Mouse (Mus musculus) heart, adult 2 months (tissue): Measurements from ENCODE around the gene Cttnbp2. TPM values are rescaled to one million over a fixed set of nuclear protein-coding genes. Genes with fewer than 3 reads are reported as not detected.

Experiments used
- DNase-seq, 2 experiments: peaks; one replicate each; pipeline ENCODE4 v3.0.0; 2021
- H3K27ac ChIP-seq: fragments of 200-600 bp; 2 replicates; pipeline ENCODE4 v1.8.1; 2022
- H3K27me3 ChIP-seq: fragments of 200-500 bp; 2 replicates; pipeline ENCODE4 v1.6.1; 2012; ENCODE audit warnings: mild to moderate bottlenecking, low read length, inconsistent platforms, mixed read lengths; ENCODE audit not compliant: control insufficient read depth, insufficient read depth
- H3K36me3 ChIP-seq: fragments of 200-500 bp; 2 replicates; pipeline ENCODE4 v1.6.1; 2012; ENCODE audit warnings: low read length, inconsistent platforms; ENCODE audit not compliant: control insufficient read depth, insufficient read depth
- H3K4me1 ChIP-seq: fragments of 200-500 bp; 2 replicates; pipeline ENCODE4 v1.6.1; 2011; ENCODE audit warnings: low read length; ENCODE audit not compliant: control insufficient read depth, insufficient read depth
- H3K4me3 ChIP-seq: fragments of 200-600 bp; 2 replicates; pipeline ENCODE4 v1.8.1; 2022
- H3K79me2 ChIP-seq: fragments of 200-500 bp; replicated peaks from 2 replicates; pipeline ENCODE4 v1.6.1; 2012; ENCODE audit warnings: mild to moderate bottlenecking, inconsistent platforms, low read length, moderate library complexity, mixed read lengths; ENCODE audit not compliant: control insufficient read depth, insufficient read depth
- H3K9ac ChIP-seq: fragments of 200-500 bp; 2 replicates; pipeline ENCODE4 v1.6.1; 2012; ENCODE audit warnings: low read depth, mild to moderate bottlenecking, control low read depth, inconsistent platforms, low read length, mixed read lengths
- CTCF ChIP-seq: fragments of 200-600 bp; IDR thresholded peaks from 2 replicates; pipeline ENCODE4 v1.8.1; 2022; ENCODE audit warnings: antibody characterized with exemption, mild to moderate bottlenecking, moderate library complexity
- EP300 ChIP-seq: fragments of 200-500 bp; IDR thresholded peaks from 2 replicates; pipeline ENCODE4 v1.6.1; 2011; ENCODE audit warnings: low read depth, low read length, control low read depth; ENCODE audit not compliant: insufficient read depth
- POLR2A ChIP-seq: fragments of 200-500 bp; IDR thresholded peaks from 2 replicates; pipeline ENCODE4 v1.6.1; 2011; ENCODE audit warnings: mild to moderate bottlenecking, low read depth, low read length, control low read depth; ENCODE audit not compliant: insufficient read depth
- WGBS: fragments of 180-500 bp; shearing (Covaris S2); methylation state at CpG from one replicate; pipeline ENCODE4 v1.1.7; 2018; 5-methylcytosine and 5-hydroxymethylcytosine counted together
- intact Hi-C: fragments of 180-260 bp; cut with DNase I; formaldehyde crosslinking; loops from one replicate; pipeline ENCODE4 v1.15.1; 2025
- microRNA-seq, 2 experiments: library from miRNA; unstranded; fragments of <30 nt; microRNA quantifications; one replicate each; pipeline ENCODE4 v1.2.0; 2021
- polyA plus RNA-seq: library from polyadenylated mRNA; depleted of rRNA; stranded (reverse); fragments of >200 nt; gene quantifications from 2 replicates; pipeline ENCODE4 v1.2.3, GENCODE M21; 2012
- total RNA-seq, 2 experiments: library from RNA; stranded (reverse); gene quantifications; 2 replicates each; pipeline ENCODE4 v1.2.3; 2021

The Cttnbp2 gene
- total and polyA plus RNA-seq, 3 experiments, result 0.66 to 2.3 (median 1.3) TPM

- WGBS, result 55% methylated on average over 3 of the region's 3 CpGs
- Histone ChIP-seq H3K79me2 (no peaks in the 10 kb centered on the region), H3K4me3 (no peak overlapping the region), H3K27ac (no peak overlapping the region), H3K9ac (no peak overlapping the region), H3K27me3 (no peaks in the 10 kb centered on the region), H3K4me1 (no peaks in the 10 kb centered on the region), H3K36me3 (no peaks in the 10 kb centered on the region)
- DNase-seq, result no peak
- intact Hi-C loops, result no loop called here
- TF ChIP-seq CTCF (no peak), POLR2A (no peak), EP300 (no peak)
These were observed 165.3 kb downstream of the Cttnbp2 start for GRCm38 (mm10) chr6:18349153-18349858.

DNA sequence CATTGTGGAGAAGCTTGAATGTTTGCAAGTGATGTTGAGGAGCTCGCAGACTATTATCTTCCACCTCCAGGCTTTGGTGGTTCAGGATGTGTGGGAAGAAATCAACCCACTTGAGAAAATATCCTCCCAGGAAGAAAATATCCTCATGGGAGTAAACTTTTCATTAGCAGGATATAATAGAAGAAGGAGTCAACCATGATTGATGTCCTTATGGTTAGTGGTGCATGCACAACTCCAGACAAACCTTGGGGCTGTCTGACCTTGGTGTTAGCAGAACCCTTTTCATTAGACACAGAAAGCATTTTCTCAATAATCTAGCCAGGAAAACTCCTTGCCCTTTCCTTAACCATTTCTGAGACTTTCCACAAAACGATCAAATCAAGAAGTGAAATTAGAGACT is 170.4 kb downstream of the Cttnbp2 start:
- no peak for TF ChIP-seq POLR2A
- no peak for TF ChIP-seq CTCF
- TF ChIP-seq EP300, result no peak
- no peaks in the 10 kb centered on the region for H3K79me2 ChIP-seq
- no peaks in the 10 kb centered on the region for H3K36me3 ChIP-seq
- intact Hi-C loops, result no loop called here
- H3K27me3 ChIP-seq, result no peaks in the 10 kb centered on the region
- H3K4me1 ChIP-seq, result no peaks in the 10 kb centered on the region
- DNase-seq, result no peak
- H3K27ac ChIP-seq, result no peak overlapping the region
- no peak overlapping the region for H3K4me3 ChIP-seq
- H3K9ac ChIP-seq, result no peak overlapping the region
- 67% methylated on average over 2 of the region's 2 CpGs for WGBS

DNA sequence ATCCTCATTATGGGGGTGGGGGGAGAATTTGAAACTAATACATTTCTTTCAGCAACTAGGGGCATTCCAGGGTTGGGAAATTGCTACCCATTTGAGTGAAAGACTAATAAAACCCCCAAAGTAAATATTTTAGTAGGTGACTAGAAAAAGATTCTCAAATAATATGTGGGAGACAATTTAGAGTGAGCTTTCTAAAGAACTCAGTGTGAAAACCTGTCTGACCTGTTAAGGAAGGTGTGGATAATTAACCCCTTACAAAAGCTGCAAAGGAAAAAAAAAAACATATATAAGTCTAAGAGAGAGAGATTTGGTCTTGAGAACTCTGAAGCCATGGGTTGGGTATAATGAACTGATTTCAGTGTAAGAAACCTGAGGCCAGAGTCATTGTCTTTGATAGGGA is 176.3 kb downstream of the Cttnbp2 start:
- no peaks in the 10 kb centered on the region for H3K36me3 ChIP-seq
- H3K27me3 ChIP-seq, result no peaks in the 10 kb centered on the region
- no peak overlapping the region for H3K27ac ChIP-seq
- TF ChIP-seq EP300, result no peak
- TF ChIP-seq CTCF, result no peak
- no peak for TF ChIP-seq POLR2A
- no peaks in the 10 kb centered on the region for H3K4me1 ChIP-seq
- intact Hi-C loops, result no loop called here
- no peak overlapping the region for H3K9ac ChIP-seq
- no peak for DNase-seq
- no peaks in the 10 kb centered on the region for H3K79me2 ChIP-seq
- no peak overlapping the region for H3K4me3 ChIP-seq

DNA sequence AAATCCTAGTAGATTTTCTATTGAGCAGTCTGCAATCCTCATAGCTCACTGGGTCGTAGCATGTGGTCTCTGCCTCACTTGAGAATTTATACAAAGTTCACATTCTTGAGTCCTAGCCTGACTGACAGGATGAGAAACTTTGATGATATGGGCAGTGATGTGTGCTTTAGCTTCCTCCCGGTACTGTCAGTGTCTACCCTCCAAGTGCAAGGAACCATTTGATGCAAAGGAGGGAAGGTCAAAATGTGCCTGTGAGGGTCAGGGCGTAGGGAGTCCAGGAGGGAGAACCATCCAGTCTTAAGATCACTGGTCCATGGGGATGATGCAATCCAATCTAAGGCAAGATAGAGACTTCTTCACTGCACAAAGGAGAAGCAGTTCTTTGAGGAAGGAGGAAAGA is 179.2 kb downstream of the Cttnbp2 start:
- 71% methylated on average over 3 of the region's 3 CpGs for WGBS
- intact Hi-C loops, result no loop called here
- Histone ChIP-seq H3K27me3 (no peaks in the 10 kb centered on the region), H3K79me2 (no peaks in the 10 kb centered on the region), H3K9ac (no peak overlapping the region), H3K4me1 (no peaks in the 10 kb centered on the region), H3K36me3 (no peaks in the 10 kb centered on the region), H3K27ac (no peak overlapping the region), H3K4me3 (no peak overlapping the region)
- DNase-seq, result no peak
- TF ChIP-seq CTCF, result no peak
- no peak for TF ChIP-seq EP300
- TF ChIP-seq POLR2A, result no peak

GRCm38 (mm10) chr6:18322950-18323349 is 191.7 kb downstream of the Cttnbp2 start:
- Histone ChIP-seq H3K27ac (no peak overlapping the region), H3K36me3 (no peaks in the 10 kb centered on the region), H3K9ac (no peak overlapping the region), H3K27me3 (no peaks in the 10 kb centered on the region), H3K4me1 (no peaks in the 10 kb centered on the region), H3K79me2 (no peaks in the 10 kb centered on the region), H3K4me3 (no peak overlapping the region)
- TF ChIP-seq POLR2A, result no peak
- TF ChIP-seq CTCF, result no peak
- TF ChIP-seq EP300, result no peak
- intact Hi-C loops, result no loop called here
- 84% methylated on average over 1 of the region's 1 CpGs for WGBS
- DNase-seq, result no peak

Small RNAs within 50 kb of the gene (microRNA-seq; reads per million reads assigned to microRNA genes)
- gene Gm26233, result 0 reads per million in 2 experiments
